Mouse (Mus musculus) olfactory bulb, adult 2 months (tissue): ENCODE data around the gene Nav2.

Experiments
- CTCF ChIP-seq: fragments of 200-500 bp; IDR thresholded peaks from 2 replicates; pipeline ENCODE4 v1.5.1; 2012; ENCODE audit warnings: low read depth, mild to moderate bottlenecking, low read length, moderate library complexity; ENCODE audit not compliant: insufficient read depth
- POLR2A ChIP-seq: fragments of 200-500 bp; IDR thresholded peaks from 2 replicates; pipeline ENCODE4 v1.6.1; 2012; ENCODE audit warnings: mild to moderate bottlenecking, low read depth, low read length, moderate library complexity; ENCODE audit not compliant: insufficient read depth

- TF ChIP-seq POLR2A (no peak), CTCF (no peak)
Measured at GRCm38 (mm10) chr7:49402526-49402925, 494.0 kb downstream of the Nav2 start.
